Mouse (Mus musculus) sigmoid colon, adult 10 weeks (tissue): ENCODE results near the gene Dlx2. TPM values are rescaled to one million over a fixed set of nuclear protein-coding genes. Genes with fewer than 3 reads are reported as not detected.

Experiments
- polyA plus RNA-seq: library from polyadenylated mRNA; stranded (reverse); fragments of 350-450 nt; fragmentation: Illumina TruSeq; extraction: RNeasy Lipid Tissue Mini Kit (QIAGEN cat#74804); gene quantifications from one replicate; pipeline ENCODE4 v1.2.3, GENCODE M21; 2014; ENCODE audit warnings: low read depth, low replicate concordance

Gene Dlx2
- not detected for polyA plus RNA-seq

DNA sequence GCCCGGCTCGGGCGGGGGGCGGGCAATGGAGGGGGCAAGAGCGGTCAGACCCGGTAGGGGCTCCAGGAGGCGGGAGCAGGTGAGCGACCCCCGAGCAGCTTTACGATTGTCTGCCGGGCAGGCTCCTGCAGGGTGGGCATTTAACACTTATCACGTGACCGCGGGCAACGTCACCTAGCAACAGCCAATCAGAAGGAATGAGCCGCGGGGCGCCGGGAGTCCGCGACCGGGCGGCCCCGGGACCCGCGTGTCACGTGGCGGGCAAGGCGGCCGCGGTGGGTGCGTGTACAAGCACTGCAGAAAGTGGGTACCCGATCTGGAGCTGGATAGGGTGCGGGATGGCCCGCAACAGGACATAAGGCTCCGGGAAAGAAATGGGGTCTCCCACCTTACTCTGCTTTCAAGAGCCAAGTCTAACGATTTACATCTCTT, at the start of gene Dlx2:
Gene Dlx2 (minus strand): TSS at position 115 of the 432 bp plus-strand sequence.

DNA sequence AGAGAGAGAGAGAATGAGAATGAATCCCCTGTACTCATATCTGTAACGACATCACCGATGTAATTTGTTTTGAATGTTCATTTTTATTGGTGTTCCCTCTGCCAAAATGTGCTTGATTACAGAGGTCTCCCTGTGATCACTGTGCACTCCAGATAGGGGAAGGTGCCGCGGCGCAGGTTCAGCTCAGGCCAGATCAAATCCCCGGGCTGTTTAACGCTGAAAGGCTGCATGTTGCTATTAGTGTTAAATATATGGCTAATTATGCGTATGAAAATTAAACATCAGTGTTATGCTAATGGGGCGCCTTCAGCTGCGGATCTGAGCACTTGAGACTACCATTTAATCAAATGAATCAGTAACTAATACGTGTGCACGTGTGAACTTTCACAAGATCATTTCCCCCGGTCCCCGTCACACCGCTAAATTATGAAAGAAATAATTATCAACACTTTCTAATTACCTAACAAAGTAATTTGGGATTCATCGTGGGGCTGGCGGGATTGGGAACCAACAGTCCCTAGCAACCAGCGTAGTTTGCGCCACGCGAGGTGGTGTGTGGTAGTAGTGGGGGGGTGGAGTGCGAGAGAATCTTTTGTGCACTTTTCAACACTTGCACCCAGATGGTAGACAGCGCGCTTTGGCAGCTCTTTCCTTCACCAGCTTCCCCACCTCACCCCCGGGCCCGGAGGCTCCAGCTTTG, 18.4 kb downstream of the Dlx2 start, which contains the start of gene Dlx1:
Gene Dlx1 (plus strand): TSS at position 100 of the 700 bp plus-strand sequence.

Other genes with a start within 250 kb of the Dlx2 start
- gene Slc25a12, start 179.0 kb downstream of the Dlx2 start, polyA plus RNA-seq, result 12.4 TPM
- gene Hat1, start 157.8 kb downstream of the Dlx2 start, polyA plus RNA-seq, result 92.7 TPM
- 40.9 TPM for gene Metap1d, start 93.5 kb downstream of the Dlx2 start, polyA plus RNA-seq
- gene Dlx1, start 18.6 kb downstream of the Dlx2 start, polyA plus RNA-seq, result 0.41 TPM
- 256 TPM for gene Itga6, start 198.9 kb upstream of the Dlx2 start, polyA plus RNA-seq